Mouse (Mus musculus): Measurements from ENCODE around the gene Hist2h2ac. TPM values are rescaled to one million over a fixed set of nuclear protein-coding genes. Genes with fewer than 3 reads are reported as not detected.

Gene Hist2h2ac
- total RNA-seq, 2 experiments from 2014 or later = 49.5 to 4,875 TPM

- ATAC-seq (ENCODE audit: poor library complexity, severe bottlenecking) = no peak
Observed at GRCm38 (mm10) chr3:96250890-96251289, 30.2 kb upstream of the Hist2h2ac start.

- no peak for ATAC-seq (ENCODE audit: poor library complexity, severe bottlenecking)
Observed at GRCm38 (mm10) chr3:96249034-96249345, 28.3 kb upstream of the Hist2h2ac start.

- no peak for ATAC-seq (ENCODE audit: poor library complexity, severe bottlenecking)
Observed at GRCm38 (mm10) chr3:96248141-96249033, 27.7 kb upstream of the Hist2h2ac start.

- no peak for ATAC-seq (ENCODE audit: poor library complexity, severe bottlenecking)
Observed at GRCm38 (mm10) chr3:96247356-96248140, 26.9 kb upstream of the Hist2h2ac start.

- ATAC-seq (ENCODE audit: poor library complexity, severe bottlenecking) = peak; percentile 69
Observed at GRCm38 (mm10) chr3:96246427-96246856, 25.8 kb upstream of the Hist2h2ac start, which contains the start of gene Hist2h3c1. Gene Hist2h3c1, plus strand, starts transcription at chr3:96246685.

GRCm38 (mm10) chr3:96246018-96246417 is 25.3 kb upstream of the Hist2h2ac start:
- peak; percentile 36 for ATAC-seq (ENCODE audit: poor library complexity, severe bottlenecking)

GRCm38 (mm10) chr3:96245003-96245886 is 24.6 kb upstream of the Hist2h2ac start, which contains the start of gene Hist2h2aa1:
Gene Hist2h2aa1, plus strand, starts transcription at chr3:96245497.
- peak; percentile 69 for ATAC-seq (ENCODE audit: poor library complexity, severe bottlenecking)

- ATAC-seq (ENCODE audit: poor library complexity, severe bottlenecking) = no peak
Observed at GRCm38 (mm10) chr3:96243921-96244572, 23.4 kb upstream of the Hist2h2ac start.

- ATAC-seq (ENCODE audit: poor library complexity, severe bottlenecking) = no peak
Observed at GRCm38 (mm10) chr3:96240799-96241197, 20.1 kb upstream of the Hist2h2ac start.

GRCm38 (mm10) chr3:96239949-96240798 is 19.5 kb upstream of the Hist2h2ac start, which contains the start of gene Hist2h2aa2:
Gene Hist2h2aa2, minus strand, starts transcription at chr3:96240276.
- ATAC-seq (ENCODE audit: poor library complexity, severe bottlenecking) = peak; percentile 67

GRCm38 (mm10) chr3:96238954-96239793 is 18.5 kb upstream of the Hist2h2ac start, which contains the start of gene Hist2h3c2:
Gene Hist2h3c2, minus strand, starts transcription at chr3:96239127.
- ATAC-seq (ENCODE audit: poor library complexity, severe bottlenecking) = peak; percentile 71

- no peak for ATAC-seq (ENCODE audit: poor library complexity, severe bottlenecking)
Observed at GRCm38 (mm10) chr3:96237904-96238511, 17.3 kb upstream of the Hist2h2ac start.

- no peak for ATAC-seq (ENCODE audit: poor library complexity, severe bottlenecking)
Observed at GRCm38 (mm10) chr3:96237335-96237903, 16.7 kb upstream of the Hist2h2ac start.

GRCm38 (mm10) chr3:96236834-96237334 is 16.2 kb upstream of the Hist2h2ac start:
- ATAC-seq (ENCODE audit: poor library complexity, severe bottlenecking) = no peak

GRCm38 (mm10) chr3:96235836-96236235 is 15.2 kb upstream of the Hist2h2ac start:
- ATAC-seq (ENCODE audit: poor library complexity, severe bottlenecking) = no peak

GRCm38 (mm10) chr3:96234914-96235313 is 14.2 kb upstream of the Hist2h2ac start:
- ATAC-seq (ENCODE audit: poor library complexity, severe bottlenecking) = no peak

- ATAC-seq (ENCODE audit: poor library complexity, severe bottlenecking) = no peak
Observed at GRCm38 (mm10) chr3:96231758-96232120, 11.1 kb upstream of the Hist2h2ac start.

Data from megakaryocyte, adult 5-6 weeks (primary cell).